Mouse (Mus musculus) embryonic fibroblast, embryonic 13.5 days (primary cell): ENCODE measurements at regions not wholly inside any gene's neighbourhood (a gene's known extent, or its start where the extent isn't known, plus 50 kb on each side); places are given as distances from the start of the nearest gene placed in this dataset.

Experiments
- H3K27ac ChIP-seq: 2 replicates; pipeline ENCODE4 v1.5.1; 2012; ENCODE audit warnings: low read length, control low read depth, inconsistent platforms; ENCODE audit not compliant: insufficient read depth
- H3K4me1 ChIP-seq: 2 replicates; pipeline ENCODE4 v1.6.1; 2011; ENCODE audit warnings: low read length; ENCODE audit not compliant: control insufficient read depth, insufficient read depth
- H3K4me3 ChIP-seq: 2 replicates; pipeline ENCODE4 v1.5.1; 2011; ENCODE audit warnings: mild to moderate bottlenecking, control low read depth, low read length; ENCODE audit not compliant: insufficient read depth
- CTCF ChIP-seq: IDR thresholded peaks from 2 replicates; pipeline ENCODE4 v1.5.1; 2011; ENCODE audit warnings: mild to moderate bottlenecking, control low read depth, low read length, moderate library complexity, borderline replicate concordance; ENCODE audit not compliant: insufficient read depth
- POLR2A ChIP-seq: IDR thresholded peaks from 2 replicates; pipeline ENCODE4 v1.6.1; 2011; ENCODE audit warnings: low read depth, mild to moderate bottlenecking, control low read depth, low read length, moderate library complexity

- no peak overlapping the region for H3K27ac ChIP-seq
- no peaks in the 10 kb centered on the region for H3K4me1 ChIP-seq
- H3K4me3 ChIP-seq = no peak overlapping the region
- no peak for TF ChIP-seq POLR2A
- no peak for TF ChIP-seq CTCF
Observed at GRCm38 (mm10) chr7:64035025-64035606, 96.4 kb upstream of the Klf13 start.

DNA sequence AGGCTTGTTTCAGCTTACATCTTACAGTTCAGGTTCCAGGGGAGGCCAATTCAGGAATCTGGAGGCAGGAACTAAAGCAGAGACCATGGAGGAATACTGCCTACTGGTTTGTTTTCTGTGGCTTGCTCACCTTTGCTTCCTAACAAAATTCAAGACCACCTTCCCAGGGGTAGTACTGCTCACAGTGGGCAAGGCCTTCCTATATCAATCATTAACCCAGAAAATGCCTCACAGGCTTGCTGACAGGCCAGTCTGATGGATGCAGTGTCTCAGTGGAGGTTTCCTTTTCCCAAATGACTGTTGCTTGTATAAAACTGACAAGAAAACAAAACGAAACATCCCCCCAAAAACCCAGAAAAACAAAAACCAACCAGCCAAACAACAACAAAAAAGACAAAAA lies 95.8 kb upstream of the Klf13 start:
- Histone ChIP-seq H3K4me1 (no peaks in the 10 kb centered on the region), H3K4me3 (no peak overlapping the region), H3K27ac (no peak overlapping the region)
- no peak for TF ChIP-seq CTCF
- no peak for TF ChIP-seq POLR2A

DNA sequence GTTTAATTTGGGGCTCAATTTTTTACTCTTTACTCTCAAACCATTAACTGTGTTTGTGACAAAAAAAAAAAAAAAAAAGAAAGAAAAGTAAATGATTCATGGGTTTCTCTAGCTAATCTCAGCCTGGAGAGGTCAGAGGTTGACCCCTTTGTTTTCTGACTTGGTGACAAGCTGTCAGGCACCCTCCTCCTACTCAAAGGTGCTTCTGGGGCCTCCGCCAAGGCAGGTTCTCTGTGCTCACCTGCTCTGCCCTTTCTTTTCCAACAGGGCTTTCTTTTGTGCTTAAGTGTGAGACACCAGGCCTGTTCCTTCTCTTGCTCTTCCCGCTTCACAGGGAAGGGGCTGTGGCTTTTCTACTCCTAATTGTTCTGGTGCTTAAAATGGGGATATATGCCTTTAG lies 94.7 kb upstream of the Klf13 start:
- Histone ChIP-seq H3K4me1 (no peaks in the 10 kb centered on the region), H3K27ac (no peak overlapping the region), H3K4me3 (no peak overlapping the region)
- TF ChIP-seq POLR2A (no peak), CTCF (no peak)

DNA sequence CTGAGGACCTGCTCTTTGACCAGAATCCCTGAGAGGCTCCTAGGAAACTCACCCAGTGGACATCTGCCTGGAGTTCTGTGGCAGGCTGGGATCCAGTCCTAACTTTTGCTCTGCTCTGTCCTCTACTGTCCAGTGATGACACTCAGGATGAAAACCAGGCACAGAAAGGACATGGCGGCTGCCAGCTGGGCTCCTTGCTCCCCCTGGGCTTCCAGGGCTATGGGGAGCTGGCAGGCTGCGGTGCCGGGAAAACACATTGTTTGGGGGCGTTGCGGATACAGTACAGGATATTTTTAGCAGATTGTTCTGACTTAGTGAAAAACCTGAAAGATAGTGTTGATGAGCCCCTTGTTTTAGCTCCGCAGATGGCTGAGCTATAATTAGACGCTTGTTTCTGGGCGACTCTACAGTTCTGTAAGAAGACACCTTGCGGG lies 94.2 kb upstream of the Klf13 start:
- Histone ChIP-seq H3K27ac (no peak overlapping the region), H3K4me1 (no peaks in the 10 kb centered on the region), H3K4me3 (no peak overlapping the region)
- TF ChIP-seq POLR2A = no peak
- no peak for TF ChIP-seq CTCF

DNA sequence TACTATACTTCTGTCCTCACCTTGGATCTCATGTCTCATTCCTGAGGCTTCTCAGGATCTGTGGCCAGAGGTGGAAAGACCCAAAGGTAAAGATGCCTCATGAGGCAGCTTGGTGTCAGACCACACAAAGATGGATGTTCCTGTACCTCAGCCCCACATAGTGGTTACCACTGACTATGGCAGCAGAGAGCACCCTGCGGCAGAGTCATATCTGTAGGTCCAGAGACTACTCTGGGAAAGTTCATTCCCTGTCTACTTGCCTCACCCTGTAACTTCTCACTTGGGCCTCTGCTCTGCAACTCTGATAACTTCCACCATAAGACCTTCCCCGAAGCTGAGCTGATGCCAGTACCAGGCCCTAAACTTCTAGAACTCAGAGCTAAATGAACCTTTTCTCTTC lies 91.9 kb upstream of the Klf13 start:
- Histone ChIP-seq H3K27ac (no peak overlapping the region), H3K4me1 (no peaks in the 10 kb centered on the region), H3K4me3 (no peak overlapping the region)
- TF ChIP-seq POLR2A (no peak), CTCF (no peak)

- no peak overlapping the region for H3K27ac ChIP-seq
- H3K4me1 ChIP-seq = no peaks in the 10 kb centered on the region
- TF ChIP-seq POLR2A (no peak), CTCF (no peak)
- no peak overlapping the region for H3K4me3 ChIP-seq
Observed at GRCm38 (mm10) chr7:64027100-64027499, 88.4 kb upstream of the Klf13 start.

DNA sequence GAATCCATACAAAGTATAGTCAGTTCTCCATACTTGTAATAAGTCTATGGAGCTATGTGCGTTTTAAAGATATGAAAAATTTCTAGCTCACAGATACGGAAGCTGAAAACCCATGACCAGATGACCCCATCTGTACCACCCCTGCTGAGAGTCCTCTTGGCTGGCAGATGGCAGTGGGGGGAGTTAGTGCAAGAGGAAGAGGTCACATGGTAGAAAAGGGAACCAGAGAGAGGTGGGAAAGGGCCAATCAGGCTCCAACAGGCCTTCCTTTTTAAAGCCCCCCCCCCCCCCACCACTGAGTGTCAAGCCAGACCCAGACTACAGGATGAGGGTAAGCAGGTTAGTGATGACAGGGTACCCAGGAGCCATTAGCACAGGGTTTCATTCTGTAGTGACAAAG lies 86.4 kb upstream of the Klf13 start:
- no peaks in the 10 kb centered on the region for H3K4me1 ChIP-seq
- no peak overlapping the region for H3K4me3 ChIP-seq
- H3K27ac ChIP-seq = no peak overlapping the region
- TF ChIP-seq POLR2A (no peak), CTCF (no peak)

GRCm38 (mm10) chr7:64024253-64024652 lies 85.5 kb upstream of the Klf13 start:
- Histone ChIP-seq H3K4me1 (no peaks in the 10 kb centered on the region), H3K4me3 (no peak overlapping the region), H3K27ac (no peak overlapping the region)
- TF ChIP-seq POLR2A (no peak), CTCF (no peak)

- Histone ChIP-seq H3K4me1 (no peaks in the 10 kb centered on the region), H3K27ac (no peak overlapping the region), H3K4me3 (no peak overlapping the region)
- TF ChIP-seq CTCF = no peak
- TF ChIP-seq POLR2A = no peak
Observed at GRCm38 (mm10) chr7:64022711-64023468, 84.2 kb upstream of the Klf13 start.
